Mouse (Mus musculus): ENCODE data around the gene Mrpl23. TPM values are rescaled to one million over a fixed set of nuclear protein-coding genes. Genes with fewer than 3 reads are reported as not detected.

The Mrpl23 gene
- polyA plus RNA-seq, 1 experiment, result 73.3 TPM

DNA sequence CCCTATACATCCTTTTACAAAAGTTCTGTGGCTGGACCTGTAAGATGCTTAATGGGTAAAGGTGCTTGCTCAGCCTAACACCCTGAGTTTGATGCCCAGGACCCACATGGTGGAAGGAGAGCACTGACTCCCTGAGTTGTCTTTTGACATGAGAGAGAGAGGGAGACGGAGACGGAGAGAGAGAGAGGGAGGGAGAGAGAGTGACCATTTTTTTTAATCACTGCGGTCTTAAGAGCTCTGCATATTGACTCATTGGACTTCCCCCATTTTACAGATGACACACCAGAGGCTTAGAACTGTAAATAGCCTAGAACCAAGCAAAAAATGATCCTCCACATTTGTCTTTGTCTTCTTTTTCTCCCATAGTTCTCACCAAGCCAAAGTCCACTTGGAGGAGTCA lies 44.4 kb upstream of the Mrpl23 start:
- TF ChIP-seq CEBPB (IDR thresholded peaks at IDR 0.05; ENCODE audit: insufficient read depth, poor library complexity, severe bottlenecking), result no peak
- TF ChIP-seq TCF3 (IDR thresholded peaks at IDR 0.05; ENCODE audit: insufficient read length, low read depth), result no peak
- TF ChIP-seq REST (IDR thresholded peaks at IDR 0.05; ENCODE audit: insufficient read depth, insufficient read length), result no peak
- no peak for TF ChIP-seq MAX (IDR thresholded peaks at IDR 0.05; ENCODE audit: low read depth)
- TF ChIP-seq MYOG (IDR thresholded peaks at IDR 0.05; ENCODE audit: control insufficient read depth in 1 of 3, insufficient read depth in 1 of 3, insufficient read length in 2 of 3, low read depth in 2 of 3), result no peak
- H3ac ChIP-seq (ENCODE audit: control insufficient read depth, insufficient read length), result no peak overlapping the region
- peaks cover 60% of the 10 kb centered on the region for H3K36me3 ChIP-seq (ENCODE audit: control insufficient read depth, insufficient read depth)
- H3K4me2 ChIP-seq (ENCODE audit: low read depth), result no peak overlapping the region
- H3K4me3 ChIP-seq, result no peak overlapping the region
- no peaks in the 10 kb centered on the region for H3K79me2 ChIP-seq (ENCODE audit: control insufficient read depth, insufficient read depth)
- H3K27me3 ChIP-seq (ENCODE audit: control insufficient read depth, insufficient read depth, insufficient read length), result no peaks in the 10 kb centered on the region

DNA sequence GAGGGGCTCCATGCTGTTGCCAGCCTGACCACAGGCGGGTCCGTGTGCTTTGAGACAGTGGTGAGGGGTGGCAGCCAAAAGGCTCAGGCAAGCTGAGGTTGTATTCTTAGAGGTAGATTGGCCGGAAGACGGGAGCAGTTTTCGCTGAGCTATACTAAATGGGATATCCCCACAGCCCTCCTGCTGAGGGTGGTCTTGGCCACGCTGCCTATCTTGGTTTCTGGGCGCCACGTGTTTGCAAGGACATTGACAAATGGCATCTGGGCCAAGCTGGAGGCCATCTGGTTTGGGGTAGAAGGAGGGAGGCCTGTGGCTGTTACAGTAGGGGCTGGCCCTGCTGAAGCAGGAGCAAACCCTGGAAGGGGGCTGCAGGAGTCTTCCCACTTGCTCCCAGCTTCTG lies 39.0 kb upstream of the Mrpl23 start:
- no peak overlapping the region for H3ac ChIP-seq (ENCODE audit: control insufficient read depth, insufficient read length)
- no peak overlapping the region for H3K4me2 ChIP-seq (ENCODE audit: low read depth)
- no peaks in the 10 kb centered on the region for H3K27me3 ChIP-seq (ENCODE audit: control insufficient read depth, insufficient read depth, insufficient read length)
- no peak for TF ChIP-seq MYOG (IDR thresholded peaks at IDR 0.05; ENCODE audit: control insufficient read depth in 1 of 3, insufficient read depth in 1 of 3, insufficient read length in 2 of 3, low read depth in 2 of 3)
- TF ChIP-seq POLR2A (IDR thresholded peaks at IDR 0.05; ENCODE audit: insufficient read length, low read depth), result no peak
- peaks cover 46% of the 10 kb centered on the region for H3K36me3 ChIP-seq (ENCODE audit: control insufficient read depth, insufficient read depth)
- H3K4me3 ChIP-seq, result no peak overlapping the region
- no peaks in the 10 kb centered on the region for H3K79me2 ChIP-seq (ENCODE audit: control insufficient read depth, insufficient read depth)

DNA sequence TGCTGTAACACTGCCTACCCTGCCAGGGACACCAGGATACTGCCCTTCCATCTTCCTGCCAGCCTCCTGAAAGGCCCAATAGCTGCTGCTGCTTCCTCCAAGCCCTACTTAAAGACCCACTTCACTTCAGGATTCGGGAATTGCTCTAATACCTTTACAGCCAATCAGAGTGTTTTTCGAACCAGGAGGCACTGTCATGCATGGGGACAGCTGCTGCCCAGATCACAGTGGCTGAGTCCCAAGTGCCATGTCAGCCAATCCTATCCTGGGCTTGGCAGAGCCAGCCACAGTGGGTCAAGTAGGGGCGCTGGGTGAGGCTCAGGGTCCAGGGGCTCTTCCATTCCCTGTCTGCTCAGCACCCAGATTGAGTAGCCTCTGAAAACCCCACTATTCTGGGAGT lies 36.3 kb upstream of the Mrpl23 start:
- H3K36me3 ChIP-seq (ENCODE audit: control insufficient read depth, insufficient read depth), result peaks cover 27% of the 10 kb centered on the region
- TF ChIP-seq REST (IDR thresholded peaks at IDR 0.05; ENCODE audit: insufficient read depth, insufficient read length) (no peak), TCF3 (IDR thresholded peaks at IDR 0.05; ENCODE audit: insufficient read length, low read depth) (no peak), TCF12 (IDR thresholded peaks at IDR 0.05; ENCODE audit: insufficient read depth, poor library complexity, severe bottlenecking) (no peak), MYOG (IDR thresholded peaks at IDR 0.05; ENCODE audit: control insufficient read depth in 1 of 3, insufficient read depth in 1 of 3, insufficient read length in 2 of 3, low read depth in 2 of 3) (peak; percentile 51 to 77 (median 71)), USF1 (IDR thresholded peaks at IDR 0.05; ENCODE audit: low read depth) (no peak), CEBPB (IDR thresholded peaks at IDR 0.05; ENCODE audit: insufficient read depth, poor library complexity, severe bottlenecking) (no peak), POLR2AphosphoS2 (IDR thresholded peaks at IDR 0.05; ENCODE audit: insufficient read length, low read depth) (peak; percentile 85), MYOD1 (IDR thresholded peaks at IDR 0.05; ENCODE audit: control insufficient read depth in 1 of 3, insufficient read length in 2 of 3, low read depth in 2 of 3) (peak; percentile 17 to 88 (median 61)), SRF (IDR thresholded peaks at IDR 0.05; ENCODE audit: control insufficient read depth, insufficient read length, low read depth) (no peak), MAX (IDR thresholded peaks at IDR 0.05; ENCODE audit: low read depth) (no peak), E2F4 (IDR thresholded peaks at IDR 0.05; ENCODE audit: insufficient read depth) (no peak), POLR2A (IDR thresholded peaks at IDR 0.05; ENCODE audit: insufficient read length, low read depth) (peak; percentile 26)

DNA sequence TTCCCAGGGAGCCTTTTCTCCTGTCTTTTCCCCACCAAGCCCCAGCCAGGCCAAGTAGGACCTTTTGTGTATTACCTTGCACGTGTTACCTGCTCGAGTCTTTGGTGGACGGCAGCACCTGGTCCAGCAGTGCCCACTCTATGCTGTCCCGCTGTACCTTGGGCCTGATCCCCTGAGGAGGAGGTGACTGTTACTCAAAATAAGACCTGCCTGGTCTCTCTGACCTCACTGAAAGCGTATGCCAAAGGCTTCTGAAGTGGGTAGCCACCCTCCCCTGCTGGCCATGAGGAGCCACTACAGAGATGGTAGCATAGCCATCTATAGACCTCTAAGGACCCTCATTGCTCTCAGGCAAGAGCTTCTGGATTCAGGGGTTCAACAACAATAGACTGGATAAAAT lies 35.7 kb upstream of the Mrpl23 start:
- H3K4me2 ChIP-seq (ENCODE audit: low read depth), result no peak overlapping the region
- no peak overlapping the region for H3K4me3 ChIP-seq
- TF ChIP-seq REST (IDR thresholded peaks at IDR 0.05; ENCODE audit: insufficient read depth, insufficient read length), result no peak
- TF ChIP-seq POLR2A (IDR thresholded peaks at IDR 0.05; ENCODE audit: insufficient read length, low read depth), result peak; percentile 20
- TF ChIP-seq MYOD1 (IDR thresholded peaks at IDR 0.05; ENCODE audit: control insufficient read depth in 1 of 3, insufficient read length in 2 of 3, low read depth in 2 of 3), result no peak
- no peak for TF ChIP-seq USF1 (IDR thresholded peaks at IDR 0.05; ENCODE audit: low read depth)
- no peak for TF ChIP-seq MYOG (IDR thresholded peaks at IDR 0.05; ENCODE audit: control insufficient read depth in 1 of 3, insufficient read depth in 1 of 3, insufficient read length in 2 of 3, low read depth in 2 of 3)
- TF ChIP-seq CEBPB (IDR thresholded peaks at IDR 0.05; ENCODE audit: insufficient read depth, poor library complexity, severe bottlenecking), result no peak
- TF ChIP-seq MAX (IDR thresholded peaks at IDR 0.05; ENCODE audit: low read depth), result no peak
- no peak for TF ChIP-seq TCF12 (IDR thresholded peaks at IDR 0.05; ENCODE audit: insufficient read depth, poor library complexity, severe bottlenecking)
- peaks cover 22% of the 10 kb centered on the region for H3K36me3 ChIP-seq (ENCODE audit: control insufficient read depth, insufficient read depth)
- no peak overlapping the region for H3ac ChIP-seq (ENCODE audit: control insufficient read depth, insufficient read length)
- H3K79me2 ChIP-seq (ENCODE audit: control insufficient read depth, insufficient read depth), result peaks cover 5% of the 10 kb centered on the region
- no peaks in the 10 kb centered on the region for H3K27me3 ChIP-seq (ENCODE audit: control insufficient read depth, insufficient read depth, insufficient read length)

More for the DNA sequence above, 36.3 kb upstream of the Mrpl23 start:
- H3K27me3 ChIP-seq (ENCODE audit: control insufficient read depth, insufficient read depth, insufficient read length), result no peaks in the 10 kb centered on the region
- H3ac ChIP-seq (ENCODE audit: control insufficient read depth, insufficient read length), result no peak overlapping the region
- H3K4me2 ChIP-seq (ENCODE audit: low read depth), result peak overlapping the region; percentile 12
- no peak overlapping the region for H3K4me3 ChIP-seq
- peaks cover 5% of the 10 kb centered on the region for H3K79me2 ChIP-seq (ENCODE audit: control insufficient read depth, insufficient read depth)

DNA sequence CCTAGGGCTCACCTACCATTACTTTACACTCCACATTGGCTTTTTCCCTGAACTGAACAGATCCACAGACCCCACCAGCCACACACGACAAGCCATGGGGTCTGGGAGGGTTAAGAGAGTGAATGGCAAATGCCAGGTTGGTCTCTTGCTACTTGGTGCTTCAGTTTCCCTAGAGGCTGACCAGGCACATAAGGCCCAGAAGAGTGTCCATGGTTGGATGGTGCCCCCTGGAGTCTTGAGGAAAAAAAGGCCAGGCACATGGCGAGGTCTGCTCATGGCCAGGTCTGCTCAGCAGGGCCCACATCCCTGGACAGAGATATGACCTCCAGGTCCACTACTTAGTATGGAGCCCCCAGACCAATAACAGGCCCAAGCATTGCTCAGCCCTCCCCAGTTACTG lies 34.7 kb upstream of the Mrpl23 start:
- Histone ChIP-seq H3K4me2 (ENCODE audit: low read depth) (peak overlapping the region; percentile 88), H3ac (ENCODE audit: control insufficient read depth, insufficient read length) (no peak overlapping the region), H3K27me3 (ENCODE audit: control insufficient read depth, insufficient read depth, insufficient read length) (no peaks in the 10 kb centered on the region), H3K79me2 (ENCODE audit: control insufficient read depth, insufficient read depth) (peaks cover 6% of the 10 kb centered on the region), H3K36me3 (ENCODE audit: control insufficient read depth, insufficient read depth) (peaks cover 23% of the 10 kb centered on the region), H3K4me3 (no peak overlapping the region)
- TF ChIP-seq POLR2AphosphoS2 (IDR thresholded peaks at IDR 0.05; ENCODE audit: insufficient read length, low read depth) (peak; percentile 67), REST (IDR thresholded peaks at IDR 0.05; ENCODE audit: insufficient read depth, insufficient read length) (no peak)
